Mouse (Mus musculus) MEL-GATA-1-ER (cell line): ENCODE measurements around the gene Sppl2b.
"Not testable (repeated sequence)": the region's sequence is repeated elsewhere in the genome, so short reads cannot be mapped to it uniquely, and the experiment has no call there.

Experiments
- DNase-seq: peaks from one replicate; pipeline ENCODE4 v3.0.0-alpha.2; 2012; ENCODE audit warnings: low read depth; ENCODE audit errors: extremely low read depth

Gene Sppl2b

GRCm38 (mm10) chr10:80823847-80824643 lies 31.0 kb upstream of the Sppl2b start:
- no peak for DNase-seq

GRCm38 (mm10) chr10:80824827-80825226 lies 30.2 kb upstream of the Sppl2b start:
- no peak for DNase-seq

GRCm38 (mm10) chr10:80826151-80827062 lies 28.7 kb upstream of the Sppl2b start, which contains the start of gene Oaz1:
Oaz1 (plus strand) TSS chr10:80826656.
- peak; percentile 99 for DNase-seq

GRCm38 (mm10) chr10:80827063-80827869 lies 27.8 kb upstream of the Sppl2b start:
- DNase-seq: no peak

- no peak for DNase-seq
Measured at GRCm38 (mm10) chr10:80827870-80828420, 27.1 kb upstream of the Sppl2b start.

GRCm38 (mm10) chr10:80828587-80828986 lies 26.5 kb upstream of the Sppl2b start:
- not testable (repeated sequence) for DNase-seq

GRCm38 (mm10) chr10:80829359-80830278 lies 25.5 kb upstream of the Sppl2b start:
- no peak for DNase-seq

GRCm38 (mm10) chr10:80831136-80831535 lies 23.9 kb upstream of the Sppl2b start:
- DNase-seq: no peak

- no peak for DNase-seq
Measured at GRCm38 (mm10) chr10:80832818-80833217, 22.3 kb upstream of the Sppl2b start.

- DNase-seq: no peak
Measured at GRCm38 (mm10) chr10:80835617-80836016, 19.5 kb upstream of the Sppl2b start.

- no peak for DNase-seq
Measured at GRCm38 (mm10) chr10:80836949-80837379, 18.1 kb upstream of the Sppl2b start.

- no peak for DNase-seq
Measured at GRCm38 (mm10) chr10:80837827-80838226, 17.2 kb upstream of the Sppl2b start.

- no peak for DNase-seq
Measured at GRCm38 (mm10) chr10:80838346-80838912, 16.6 kb upstream of the Sppl2b start.

GRCm38 (mm10) chr10:80839848-80840247 lies 15.2 kb upstream of the Sppl2b start:
- DNase-seq: no peak

GRCm38 (mm10) chr10:80841685-80842084 lies 13.4 kb upstream of the Sppl2b start:
- DNase-seq: no peak

- DNase-seq: no peak
Measured at GRCm38 (mm10) chr10:80842334-80842733, 12.7 kb upstream of the Sppl2b start.

GRCm38 (mm10) chr10:80843087-80843930 lies 11.8 kb upstream of the Sppl2b start:
- DNase-seq: no peak

- no peak for DNase-seq
Measured at GRCm38 (mm10) chr10:80843931-80844547, 11.0 kb upstream of the Sppl2b start, which contains the start of gene Lingo3. Lingo3 (minus strand) TSS chr10:80844039.
